Mouse (Mus musculus): ENCODE measurements around the gene Ttc28. TPM values are rescaled to one million over a fixed set of nuclear protein-coding genes. Genes with fewer than 3 reads are reported as not detected.

The Ttc28 gene
- polyA plus RNA-seq, 1 experiment from 2014 or later: 0.95 TPM

DNA sequence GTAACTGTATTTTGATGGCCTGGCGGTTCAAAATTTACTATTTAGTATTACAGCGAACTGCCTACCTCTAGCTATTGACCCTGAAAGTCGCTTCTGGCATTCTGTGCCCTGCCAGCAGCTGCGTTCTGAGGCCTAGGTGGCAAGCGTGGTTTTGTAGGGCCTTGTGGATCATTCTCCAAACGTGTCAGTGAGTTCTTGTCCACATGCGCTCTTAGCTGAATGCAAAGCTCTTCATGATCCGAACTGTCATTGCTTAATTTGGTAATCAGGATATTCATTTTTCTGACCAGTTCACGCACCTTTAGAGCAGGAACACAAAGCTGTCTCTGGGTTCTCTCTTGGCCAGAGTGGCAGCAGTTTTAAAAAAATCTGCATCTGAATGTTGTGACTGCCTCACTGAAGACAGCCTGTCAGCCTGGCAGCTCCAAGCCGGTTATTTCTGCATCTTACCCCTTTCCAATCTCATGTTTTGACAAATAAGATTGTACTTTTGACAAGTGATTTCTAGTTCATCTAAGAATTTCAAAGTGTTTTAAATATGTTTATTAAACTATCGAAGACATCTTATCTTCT lies 88.0 kb downstream of the Ttc28 start:
- Histone ChIP-seq H3K4me3 (replicated peaks) (no peak overlapping the region), H3K9ac (no peak overlapping the region), H3K4me2 (no peak overlapping the region), H3K4me1 (replicated peaks) (peaks cover 6% of the 10 kb centered on the region; the same call in 1 of the 2 replicates), H3K27ac (no peak overlapping the region), H3K9me3 (replicated peaks) (no peaks in the 10 kb centered on the region), H3K36me3 (no peaks in the 10 kb centered on the region), H3K27me3 (no peaks in the 10 kb centered on the region)
- ATAC-seq (ENCODE audit: low read depth) (no peak), DNase-seq (no peak)
- WGBS (ENCODE audit: insufficient replicate concordance): 71% methylated on average over 11 of the region's 11 CpGs

DNA sequence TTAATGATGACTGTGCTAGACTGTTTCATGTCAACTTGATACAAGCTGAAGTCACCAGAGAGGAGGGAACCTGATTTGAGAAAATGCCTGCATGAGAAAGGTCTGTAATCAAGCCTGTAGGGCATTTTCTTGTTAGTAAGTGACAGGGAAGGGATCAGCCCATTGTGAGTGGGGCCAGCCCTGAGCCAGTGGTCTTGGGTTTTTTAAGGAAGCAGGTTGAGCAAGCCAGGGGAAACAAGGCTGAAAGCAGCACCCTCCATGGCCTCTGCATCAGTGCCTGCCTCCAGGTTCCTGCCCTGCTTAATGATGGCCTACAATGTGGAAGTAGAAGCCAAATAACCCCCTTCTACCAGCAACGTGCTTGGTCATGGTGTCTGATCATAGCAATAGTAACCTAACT lies 89.0 kb downstream of the Ttc28 start:
- H3K4me2 ChIP-seq: no peak overlapping the region
- peaks cover 6% of the 10 kb centered on the region; the same call in 1 of the 2 replicates for H3K4me1 ChIP-seq (replicated peaks)
- WGBS (ENCODE audit: insufficient replicate concordance): 29% methylated on average over 1 of the region's 1 CpGs
- no peak overlapping the region for H3K27ac ChIP-seq
- no peak overlapping the region for H3K9ac ChIP-seq
- no peaks in the 10 kb centered on the region for H3K36me3 ChIP-seq
- DNase-seq: no peak
- ATAC-seq (ENCODE audit: low read depth): no peak
- no peaks in the 10 kb centered on the region for H3K27me3 ChIP-seq
- no peak overlapping the region for H3K4me3 ChIP-seq (replicated peaks)
- no peaks in the 10 kb centered on the region for H3K9me3 ChIP-seq (replicated peaks)

DNA sequence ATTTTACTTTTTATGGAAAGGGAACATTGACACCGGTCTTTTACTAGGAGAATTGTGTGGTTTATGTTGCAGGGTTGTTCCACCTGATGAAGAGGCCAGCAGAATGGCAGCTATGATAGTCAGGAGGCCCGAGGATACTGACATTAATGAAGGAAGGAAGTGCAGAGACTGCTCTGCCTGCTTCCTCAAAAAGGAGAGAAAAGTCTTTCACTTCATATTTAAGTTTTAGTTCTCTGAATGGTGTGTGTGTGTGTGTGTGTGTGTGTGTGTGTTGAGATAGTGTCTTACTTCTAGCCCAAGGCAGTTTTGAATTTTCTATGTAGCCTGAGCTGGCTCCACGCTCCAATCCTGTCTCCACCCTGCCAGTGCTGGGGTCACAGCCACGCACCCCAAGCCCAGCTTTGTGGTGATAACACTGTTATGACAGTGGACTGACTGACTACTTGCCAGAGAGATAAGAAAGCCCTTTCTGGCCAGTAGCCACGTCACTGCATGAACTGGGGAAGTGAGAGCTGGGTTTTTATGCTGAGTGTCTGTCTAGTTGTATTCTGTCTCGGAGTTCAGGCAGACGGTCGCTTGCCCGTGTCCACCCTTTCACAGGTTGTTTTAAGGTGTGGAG lies 90.7 kb downstream of the Ttc28 start:
- H3K36me3 ChIP-seq: no peaks in the 10 kb centered on the region
- DNase-seq (no peak), ATAC-seq (ENCODE audit: low read depth) (no peak)
- H3K9me3 ChIP-seq (replicated peaks): no peaks in the 10 kb centered on the region
- peaks cover 3% of the 10 kb centered on the region; the same call in 1 of the 2 replicates for H3K27me3 ChIP-seq
- peaks cover 6% of the 10 kb centered on the region; the same call in 1 of the 2 replicates for H3K4me1 ChIP-seq (replicated peaks)
- no peak overlapping the region for H3K9ac ChIP-seq
- no peak overlapping the region for H3K27ac ChIP-seq
- no peak overlapping the region for H3K4me2 ChIP-seq
- no peak overlapping the region for H3K4me3 ChIP-seq (replicated peaks)
- 19% methylated on average over 9 of the region's 9 CpGs for WGBS (ENCODE audit: insufficient replicate concordance)

DNA sequence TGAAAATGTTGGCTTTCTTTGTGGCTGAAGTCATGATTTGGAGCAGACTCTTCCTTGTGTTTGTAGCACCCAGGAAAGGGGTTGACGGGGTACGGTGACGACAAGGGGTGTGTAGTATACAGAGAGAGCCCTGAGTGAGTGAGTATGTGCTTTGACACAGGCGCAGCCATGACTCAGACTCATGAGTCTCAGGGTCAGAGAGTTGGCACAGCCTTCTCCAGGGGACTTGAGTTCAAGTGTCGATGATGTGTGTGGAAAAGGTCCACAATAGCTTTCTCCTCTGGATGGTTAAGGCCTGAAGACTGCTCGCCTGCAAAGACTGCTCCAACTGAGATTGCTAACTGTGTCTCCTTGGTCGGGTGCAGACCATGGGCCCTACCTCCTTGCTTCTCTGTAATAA lies 97.1 kb downstream of the Ttc28 start:
- Histone ChIP-seq H3K36me3 (no peaks in the 10 kb centered on the region), H3K9ac (no peak overlapping the region), H3K4me3 (replicated peaks) (no peak overlapping the region), H3K9me3 (replicated peaks) (no peaks in the 10 kb centered on the region), H3K4me1 (replicated peaks) (0 out of 2 replicates have a peak, but pooled peaks cover 8% of the 10 kb centered on the region), H3K4me2 (no peak overlapping the region), H3K27me3 (peaks cover 52% of the 10 kb centered on the region), H3K27ac (no peak overlapping the region)
- DNase-seq: no peak
- ATAC-seq (ENCODE audit: low read depth): no peak
- 68% methylated on average over 7 of the region's 7 CpGs for WGBS (ENCODE audit: insufficient replicate concordance)

DNA sequence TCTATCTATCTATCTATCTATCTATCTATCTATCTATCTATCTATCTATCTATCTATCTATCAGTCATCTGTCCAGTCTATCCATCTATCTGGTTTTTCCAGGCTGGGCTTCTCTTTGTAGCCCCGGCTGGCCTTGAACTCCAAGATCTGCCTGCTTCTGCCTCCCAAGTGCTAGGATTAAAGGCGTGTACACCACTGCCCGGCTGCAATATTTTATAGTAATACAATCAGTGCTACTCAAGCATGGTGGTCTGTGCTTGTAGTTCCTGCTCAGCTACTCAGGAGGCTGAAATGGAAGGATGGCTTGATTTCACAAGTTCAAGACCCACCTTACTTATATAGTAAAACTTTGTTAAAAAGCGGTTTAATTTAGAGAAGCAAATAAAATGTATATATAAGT lies 98.2 kb downstream of the Ttc28 start:
- H3K36me3 ChIP-seq: no peaks in the 10 kb centered on the region
- DNase-seq (no peak), ATAC-seq (ENCODE audit: low read depth) (no peak)
- H3K9me3 ChIP-seq (replicated peaks): no peaks in the 10 kb centered on the region
- H3K4me2 ChIP-seq: no peak overlapping the region
- 71% methylated on average over 4 of the region's 4 CpGs for WGBS (ENCODE audit: insufficient replicate concordance)
- 0 out of 2 replicates have a peak, but pooled peaks cover 8% of the 10 kb centered on the region for H3K4me1 ChIP-seq (replicated peaks)
- H3K9ac ChIP-seq: no peak overlapping the region
- H3K27ac ChIP-seq: no peak overlapping the region
- H3K27me3 ChIP-seq: peaks cover 52% of the 10 kb centered on the region
- H3K4me3 ChIP-seq (replicated peaks): no peak overlapping the region

DNA sequence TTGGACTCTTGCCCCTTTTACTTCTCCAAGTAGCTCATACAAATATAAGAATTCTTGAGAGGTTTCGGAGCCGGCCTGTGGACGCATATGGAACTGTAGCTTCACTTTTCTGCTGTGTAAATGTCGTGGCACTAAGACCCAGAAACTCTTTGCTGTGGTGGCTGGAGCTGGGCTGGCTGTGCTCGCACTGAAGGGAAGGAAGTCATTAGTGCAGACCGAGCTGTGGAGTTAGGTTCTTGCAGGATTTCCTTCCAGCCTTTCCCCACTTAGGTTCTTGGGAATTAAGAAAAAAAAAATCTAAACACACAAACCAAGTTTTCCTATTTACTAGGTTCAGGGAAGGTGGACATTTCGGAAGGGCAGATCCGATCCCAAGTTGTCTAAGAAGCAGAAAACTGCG lies 98.9 kb downstream of the Ttc28 start:
- H3K36me3 ChIP-seq: no peaks in the 10 kb centered on the region
- WGBS (ENCODE audit: insufficient replicate concordance): 3% methylated on average over 9 of the region's 9 CpGs

DNA sequence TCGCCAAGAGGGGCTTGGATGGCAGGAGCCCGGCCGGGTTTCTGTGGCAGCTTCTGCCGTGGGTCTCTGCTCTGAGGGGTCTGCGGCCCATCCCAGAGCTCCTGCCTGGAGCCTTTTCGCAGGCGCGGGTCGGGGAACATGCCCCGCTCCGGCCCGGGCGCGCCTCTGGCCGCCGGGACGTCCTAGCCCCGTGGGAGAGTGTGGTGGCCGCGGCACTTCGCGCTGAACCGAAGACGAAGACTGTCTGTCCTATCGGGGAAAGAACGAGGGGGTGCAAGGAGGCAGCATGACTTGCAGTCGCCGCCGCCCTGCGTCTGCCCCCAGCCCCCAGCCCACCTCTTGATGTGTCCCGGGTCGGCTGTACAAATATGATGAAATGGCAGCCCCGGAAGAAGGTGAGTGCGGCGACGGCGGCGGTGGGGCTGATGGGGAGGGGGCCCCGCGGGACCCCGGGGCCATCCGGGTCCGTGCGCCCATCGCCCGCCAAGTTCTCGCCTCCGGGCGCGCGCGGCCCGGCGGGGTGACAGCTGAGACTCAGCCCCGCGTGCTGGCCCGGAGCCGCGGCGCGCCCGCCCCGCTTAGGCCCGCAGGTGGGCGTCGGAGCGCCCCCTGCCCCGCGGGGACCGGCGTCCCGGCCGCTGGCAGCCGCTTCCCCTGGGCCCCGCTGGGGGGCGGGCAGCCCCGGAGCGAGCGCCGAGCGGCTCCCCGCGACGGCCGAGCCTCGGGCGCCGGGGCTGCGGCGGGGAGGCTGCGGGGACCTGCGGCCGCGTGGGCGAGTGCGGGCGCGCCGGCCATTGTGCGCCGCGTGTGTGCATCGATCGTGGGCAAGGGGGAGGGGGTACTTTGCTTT lies 99.6 kb downstream of the Ttc28 start:
- peaks cover 50% of the 10 kb centered on the region for H3K27me3 ChIP-seq
- peak overlapping the region; percentile 63 for H3K9ac ChIP-seq
- ATAC-seq (ENCODE audit: low read depth) (peak; percentile 54; the same call in 1 of the 2 replicates), DNase-seq (no peak)
- 0 out of 2 replicates have a peak, but pooled peaks cover 11% of the 10 kb centered on the region for H3K4me1 ChIP-seq (replicated peaks)
- H3K27ac ChIP-seq: peak overlapping the region; percentile 59
- no peaks in the 10 kb centered on the region for H3K9me3 ChIP-seq (replicated peaks)
- peak overlapping the region; percentile 70 for H3K4me2 ChIP-seq
- peak overlapping the region; percentile 60 for H3K4me3 ChIP-seq (replicated peaks)
- under 1% methylated on average over 89 of the region's 104 CpGs for WGBS (ENCODE audit: insufficient replicate concordance)
- no peaks in the 10 kb centered on the region for H3K36me3 ChIP-seq

More for the DNA sequence above, 98.9 kb downstream of the Ttc28 start:
- ATAC-seq (ENCODE audit: low read depth) (peak; percentile 31; the same call in 1 of the 2 replicates), DNase-seq (no peak)
- Histone ChIP-seq H3K4me3 (replicated peaks) (peak overlapping the region; percentile 60), H3K27me3 (peaks cover 52% of the 10 kb centered on the region), H3K27ac (peak overlapping the region; percentile 59; the same call in 1 of the 2 replicates), H3K9me3 (replicated peaks) (no peaks in the 10 kb centered on the region), H3K4me2 (peak overlapping the region; percentile 70), H3K4me1 (replicated peaks) (0 out of 2 replicates have a peak, but pooled peaks cover 8% of the 10 kb centered on the region), H3K9ac (peak overlapping the region; percentile 63)

DNA sequence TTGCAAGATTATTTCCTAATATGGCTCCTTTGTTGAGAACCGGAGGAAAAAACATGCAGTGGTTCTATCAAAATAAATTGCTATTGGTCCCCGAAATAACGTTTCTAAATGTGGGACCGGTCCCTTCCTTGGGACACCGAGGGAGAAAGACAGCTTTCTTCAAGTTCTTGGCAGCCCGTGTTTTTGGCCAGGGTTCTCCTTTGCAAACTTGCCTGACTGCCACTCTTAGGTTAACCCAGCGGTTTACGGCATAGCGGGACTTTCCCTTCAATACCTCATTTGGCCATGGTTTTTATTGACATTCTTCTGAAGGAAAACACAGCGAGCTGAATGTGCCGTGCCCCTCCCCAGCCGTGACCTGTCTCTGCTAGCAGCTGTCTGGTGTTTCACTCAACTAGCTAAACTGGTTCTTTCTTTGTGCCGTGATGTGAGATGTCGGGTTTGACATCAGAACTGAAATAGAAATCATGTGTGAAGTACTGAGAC lies 100.3 kb downstream of the Ttc28 start:
- peak overlapping the region; percentile 63; the same call in 1 of the 2 replicates for H3K9ac ChIP-seq
- no peaks in the 10 kb centered on the region for H3K36me3 ChIP-seq
- WGBS (ENCODE audit: insufficient replicate concordance): under 1% methylated on average over 14 of the region's 14 CpGs
- no peak for DNase-seq
- peak overlapping the region; percentile 70 for H3K4me2 ChIP-seq
- H3K4me1 ChIP-seq (replicated peaks): 0 out of 2 replicates have a peak, but pooled peaks cover 11% of the 10 kb centered on the region
- peak overlapping the region; percentile 60 for H3K4me3 ChIP-seq (replicated peaks)
- H3K27me3 ChIP-seq: peaks cover 49% of the 10 kb centered on the region
- H3K27ac ChIP-seq: no peak overlapping the region
- H3K9me3 ChIP-seq (replicated peaks): no peaks in the 10 kb centered on the region
- no peak for ATAC-seq (ENCODE audit: low read depth)

DNA sequence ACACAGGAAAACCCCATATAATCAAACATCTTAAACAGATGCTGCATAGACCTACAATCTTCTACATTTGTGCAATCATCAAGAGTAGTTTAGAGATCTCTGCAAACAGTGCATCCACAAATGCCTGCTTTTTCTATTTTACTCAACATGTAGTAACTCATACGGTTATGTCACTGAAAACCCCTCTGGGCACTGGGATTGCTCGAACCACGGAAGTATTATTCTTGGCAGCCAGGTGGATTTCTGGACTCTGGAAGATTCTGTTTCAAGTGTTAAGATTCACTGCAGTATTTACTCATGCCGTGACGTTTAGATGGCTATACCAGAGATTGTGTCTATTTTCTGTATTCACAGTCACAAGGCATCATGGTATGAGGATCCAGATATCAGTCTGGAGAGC lies 101.0 kb downstream of the Ttc28 start:
- no peak overlapping the region for H3K27ac ChIP-seq
- peaks cover 49% of the 10 kb centered on the region for H3K27me3 ChIP-seq
- H3K9ac ChIP-seq: no peak overlapping the region
- H3K4me2 ChIP-seq: peak overlapping the region; percentile 70
- 0 out of 2 replicates have a peak, but pooled peaks cover 11% of the 10 kb centered on the region for H3K4me1 ChIP-seq (replicated peaks)
- no peak for DNase-seq
- no peak for ATAC-seq (ENCODE audit: low read depth)
- H3K9me3 ChIP-seq (replicated peaks): no peaks in the 10 kb centered on the region
- peak overlapping the region; percentile 60 for H3K4me3 ChIP-seq (replicated peaks)
- no peaks in the 10 kb centered on the region for H3K36me3 ChIP-seq
- WGBS (ENCODE audit: insufficient replicate concordance): 64% methylated on average over 5 of the region's 5 CpGs

DNA sequence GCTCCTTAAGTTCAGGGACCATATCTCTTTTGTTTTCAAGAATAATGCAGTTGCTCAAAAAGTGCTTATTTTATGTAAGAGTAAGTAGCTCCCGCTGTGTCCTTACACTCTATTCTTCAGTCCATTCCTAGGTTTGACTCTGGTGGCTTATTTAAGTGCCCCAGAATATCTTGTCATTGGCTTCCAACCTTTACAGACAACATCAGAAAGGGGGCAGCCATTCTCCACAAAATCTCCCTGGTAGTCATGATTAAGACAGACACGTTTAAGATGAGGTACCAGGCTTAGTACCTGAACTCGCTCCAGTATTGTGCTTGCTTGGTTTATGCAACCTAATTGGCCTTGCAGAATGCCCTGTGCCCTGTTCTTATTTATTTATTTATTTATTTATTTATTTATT lies 102.8 kb downstream of the Ttc28 start:
- ATAC-seq (ENCODE audit: low read depth): no peak
- Histone ChIP-seq H3K9ac (no peak overlapping the region), H3K36me3 (no peaks in the 10 kb centered on the region), H3K27me3 (peaks cover 42% of the 10 kb centered on the region), H3K4me3 (replicated peaks) (no peak overlapping the region), H3K27ac (no peak overlapping the region), H3K4me1 (replicated peaks) (0 out of 2 replicates have a peak, but pooled peaks cover 11% of the 10 kb centered on the region), H3K4me2 (no peak overlapping the region), H3K9me3 (replicated peaks) (no peaks in the 10 kb centered on the region)
- DNase-seq: no peak
- WGBS (ENCODE audit: insufficient replicate concordance): 51% methylated on average over 3 of the region's 3 CpGs

DNA sequence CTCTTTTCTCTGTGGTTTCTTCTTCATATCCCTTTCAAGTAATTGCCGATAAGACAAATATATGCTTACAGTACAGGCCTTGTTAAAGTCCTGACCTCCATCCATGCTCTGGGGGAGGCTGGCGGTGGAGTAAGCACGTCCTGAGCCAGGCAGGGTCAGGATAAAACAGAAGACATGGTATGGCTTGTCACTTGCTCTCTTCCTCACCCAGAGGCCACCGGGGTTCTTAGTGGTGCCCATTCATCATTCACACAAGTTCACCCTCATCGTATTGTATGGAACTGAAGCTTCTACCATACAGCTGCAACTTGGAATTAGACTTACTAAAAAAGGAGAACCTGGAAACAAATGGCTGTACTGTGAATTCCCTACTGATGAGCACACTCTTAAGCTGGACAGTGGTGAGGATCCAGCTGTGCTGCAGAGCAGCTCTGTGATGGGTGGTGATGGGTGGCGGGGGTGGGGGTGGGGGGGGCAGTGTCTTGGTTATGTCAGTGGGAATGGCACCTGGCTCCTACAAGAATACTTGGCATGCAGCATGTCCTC lies 104.6 kb downstream of the Ttc28 start:
- Histone ChIP-seq H3K4me1 (replicated peaks) (0 out of 2 replicates have a peak, but pooled peaks cover 11% of the 10 kb centered on the region), H3K27ac (no peak overlapping the region), H3K36me3 (no peaks in the 10 kb centered on the region), H3K4me2 (no peak overlapping the region), H3K9ac (no peak overlapping the region), H3K9me3 (replicated peaks) (no peaks in the 10 kb centered on the region), H3K27me3 (peaks cover 26% of the 10 kb centered on the region), H3K4me3 (replicated peaks) (no peak overlapping the region)
- 60% methylated on average over 6 of the region's 6 CpGs for WGBS (ENCODE audit: insufficient replicate concordance)
- DNase-seq (no peak), ATAC-seq (ENCODE audit: low read depth) (no peak)
